Mouse (Mus musculus) heart, postnatal 10 days (tissue): Measurements from ENCODE around the gene Pttg1ip. TPM values are rescaled to one million over a fixed set of nuclear protein-coding genes. Genes with fewer than 3 reads are reported as not detected.

Source experiments
- DNase-seq, 2 experiments: peaks; one replicate each; pipeline ENCODE4 v3.0.0; 2021
- intact Hi-C: fragments of 180-260 bp; cut with DNase I; formaldehyde crosslinking; loops from one replicate; pipeline ENCODE4 v1.15.1; 2025
- microRNA-seq, 2 experiments: library from miRNA; unstranded; fragments of <30 nt; microRNA quantifications; one replicate each; pipeline ENCODE4 v1.2.0; 2022
- total RNA-seq, 2 experiments: library from RNA; stranded (reverse); gene quantifications; 2 replicates each; pipeline ENCODE4 v1.2.3; 2021

Gene Pttg1ip
- total RNA-seq, 2 experiments from 2014 or later, result 134 to 148 TPM

DNA sequence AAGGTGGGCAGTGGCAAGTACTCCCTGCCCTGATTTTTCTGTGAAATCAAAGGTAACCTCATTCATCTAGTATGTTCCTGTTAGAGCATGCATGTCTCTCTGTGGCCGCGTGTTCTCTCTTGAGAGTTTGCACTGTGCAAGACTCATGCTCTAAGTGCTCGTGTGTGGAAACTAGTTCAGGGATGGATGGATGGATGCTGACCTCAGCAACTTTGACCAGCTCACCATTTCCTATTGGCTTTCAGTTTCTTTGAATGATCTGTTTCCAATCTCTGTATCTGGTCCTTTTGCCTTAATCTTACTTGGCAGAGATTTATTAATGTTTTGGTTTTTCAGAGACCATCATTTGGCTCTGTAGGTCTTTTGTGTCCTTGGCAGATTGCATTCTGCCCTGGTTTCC, 47.6 kb downstream of the Pttg1ip start:
- intact Hi-C loops, result loop anchor here (5.0 to 10.0 kb wide), 2 partner anchors 188 to 536 kb away; partner anchors contain the start of gene D10Jhu81e
- DNase-seq, result no peak

DNA sequence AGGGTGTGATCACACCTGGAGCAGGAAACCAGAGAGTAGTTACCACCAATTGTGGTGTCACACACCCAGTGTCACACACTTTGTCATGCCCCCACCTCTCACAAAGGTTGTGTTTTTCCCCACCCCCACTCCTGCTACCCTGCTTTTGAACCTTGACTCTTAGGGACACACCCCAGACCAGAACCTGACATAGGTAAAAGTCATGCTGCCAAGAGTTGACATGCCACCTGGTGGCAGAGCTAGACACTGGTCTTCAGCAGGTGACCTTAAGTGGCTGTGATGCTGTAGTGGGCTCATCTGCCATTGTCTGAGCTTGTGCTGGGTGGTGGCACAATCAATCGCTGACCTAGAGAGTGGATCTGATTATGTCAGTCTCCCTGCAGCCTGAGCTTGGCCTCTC, 48.5 kb downstream of the Pttg1ip start:
- intact Hi-C loops, result loop anchor here (5.0 to 10.0 kb wide), 2 partner anchors 187 to 535 kb away; partner anchors contain the start of gene D10Jhu81e
- no peak for DNase-seq

DNA sequence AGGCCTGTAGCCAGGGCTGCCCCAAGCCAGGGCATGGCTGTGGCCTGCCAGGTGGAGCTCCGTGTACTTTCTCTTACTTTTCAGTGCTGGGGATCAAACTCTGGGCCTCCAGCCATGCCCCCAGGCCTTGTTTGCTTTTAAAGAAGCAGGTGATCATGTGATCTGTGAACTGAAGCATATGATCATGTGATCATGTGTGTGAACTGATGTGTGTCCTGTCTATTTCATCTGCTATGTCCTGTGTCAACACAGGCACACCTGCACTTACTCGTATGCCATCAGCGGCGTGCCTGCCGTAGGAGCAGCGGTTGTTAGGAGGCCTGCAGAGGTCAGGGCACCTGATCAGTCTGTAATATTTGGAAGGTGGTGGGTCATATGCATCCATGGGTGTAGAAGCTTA, 52.5 kb downstream of the Pttg1ip start:
- intact Hi-C loops, result no loop called here
- DNase-seq, result no peak

DNA sequence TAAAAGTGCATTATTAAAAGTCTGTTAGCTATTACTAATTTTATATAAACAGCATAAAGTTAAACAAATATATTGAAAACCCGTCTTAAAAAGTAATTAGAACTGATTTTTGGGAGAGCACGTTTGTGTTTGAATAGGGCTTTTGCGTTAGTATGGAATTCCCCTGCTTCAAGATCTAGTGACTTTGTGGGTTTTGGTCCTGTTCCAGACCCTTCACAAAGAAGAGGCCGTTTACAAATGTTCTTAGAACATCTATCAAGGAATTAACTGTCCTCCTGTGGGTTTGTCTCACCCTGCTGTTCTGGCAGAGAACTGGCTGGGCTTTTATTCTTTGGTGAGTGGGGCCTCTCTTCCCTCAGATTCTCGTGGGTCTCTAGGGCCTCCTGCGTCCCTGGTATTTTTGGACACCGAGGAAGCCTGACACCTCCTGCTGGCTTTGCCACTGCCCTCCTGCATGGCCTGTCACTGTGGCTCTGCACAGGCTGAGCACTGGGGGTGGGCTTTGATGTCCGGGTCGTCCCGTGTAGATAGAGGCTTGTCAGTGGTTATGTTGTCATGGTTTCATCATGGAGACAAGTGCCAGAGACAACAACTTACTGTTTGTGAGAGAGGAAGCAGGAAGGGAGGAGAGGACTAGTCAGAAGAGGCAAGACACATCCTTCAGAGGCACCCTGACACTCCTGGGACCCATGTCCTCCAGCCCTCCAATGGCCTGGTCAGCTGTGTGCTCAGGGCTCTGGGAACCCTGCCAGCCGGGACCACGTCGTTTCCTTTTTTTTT, 53.1 kb downstream of the Pttg1ip start:
- intact Hi-C loops, result no loop called here
- peak; percentile 38 to 53 for DNase-seq

DNA sequence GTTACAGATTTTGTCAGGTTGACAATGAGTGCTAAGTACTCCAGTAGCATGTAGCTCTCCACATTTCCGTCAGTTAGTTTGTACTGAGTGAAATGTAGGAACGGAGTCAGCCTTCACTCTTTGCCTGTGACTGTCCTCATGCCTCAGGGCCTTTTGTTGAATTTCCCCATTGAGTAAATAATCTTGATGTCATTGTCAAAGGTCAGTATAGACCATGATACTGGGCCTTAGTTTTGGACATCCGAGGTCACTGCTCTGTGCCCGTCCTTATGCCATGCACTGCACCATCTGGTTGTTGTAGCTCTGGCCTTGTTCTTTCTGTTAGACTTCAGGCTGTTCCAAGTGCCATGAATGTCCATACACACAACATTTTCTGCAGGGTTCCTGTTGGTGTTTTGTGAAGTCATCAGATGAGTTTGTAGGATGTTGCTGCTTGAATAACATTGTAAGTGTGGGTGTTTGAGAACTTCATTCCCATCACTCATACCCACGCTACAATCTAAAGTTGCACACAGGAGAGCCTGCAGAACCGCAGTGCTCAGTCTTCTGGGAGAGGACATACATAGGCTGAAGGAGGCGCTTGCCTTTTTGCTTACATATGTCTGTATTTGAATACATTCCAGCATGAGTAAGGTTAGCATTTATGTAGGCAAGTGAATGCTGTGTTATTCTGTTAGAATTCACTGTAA, 54.9 kb downstream of the Pttg1ip start:
- intact Hi-C loops, result no loop called here
- DNase-seq, result no peak

DNA sequence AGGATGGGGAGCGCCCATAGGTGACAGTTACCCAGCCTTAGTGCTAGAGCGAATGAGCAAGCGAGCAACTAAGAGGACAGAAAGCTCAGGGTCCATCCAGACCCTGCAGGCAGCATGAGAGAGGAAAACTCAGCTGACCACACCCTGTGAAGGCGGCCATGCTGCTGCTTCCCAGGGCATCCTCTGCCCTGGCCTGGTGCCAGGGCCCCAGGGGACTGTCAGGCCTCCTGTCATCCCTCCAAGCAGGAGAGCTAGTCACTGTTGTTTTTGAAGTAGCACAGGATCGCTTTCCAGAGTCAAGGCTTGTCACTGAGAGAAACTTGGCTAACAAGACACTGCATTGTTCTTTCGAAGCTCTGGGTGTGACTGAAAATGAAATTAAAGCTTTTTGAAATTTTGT, 57.4 kb downstream of the Pttg1ip start:
- peak; percentile 29 to 48 for DNase-seq
- intact Hi-C loops, result no loop called here

DNA sequence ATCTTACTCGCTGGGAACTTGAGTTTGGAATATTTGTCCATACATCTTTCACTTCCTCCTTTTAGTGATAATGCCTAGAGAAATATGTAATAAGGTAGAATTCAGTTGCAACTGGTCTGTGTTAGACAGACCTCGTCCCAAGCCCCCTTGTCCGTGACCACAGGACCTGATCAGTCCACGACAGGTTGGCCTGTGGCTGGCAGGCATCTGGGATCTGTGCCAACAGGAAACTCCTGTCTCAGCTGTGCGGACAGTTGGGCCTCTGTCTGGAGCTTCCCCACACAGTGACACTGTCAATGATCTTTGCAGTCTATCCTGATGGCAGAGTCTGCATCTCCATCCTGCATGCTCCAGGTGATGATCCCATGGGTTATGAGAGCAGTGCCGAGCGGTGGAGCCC, 61.6 kb downstream of the Pttg1ip start:
- no peak for DNase-seq
- intact Hi-C loops, result no loop called here

DNA sequence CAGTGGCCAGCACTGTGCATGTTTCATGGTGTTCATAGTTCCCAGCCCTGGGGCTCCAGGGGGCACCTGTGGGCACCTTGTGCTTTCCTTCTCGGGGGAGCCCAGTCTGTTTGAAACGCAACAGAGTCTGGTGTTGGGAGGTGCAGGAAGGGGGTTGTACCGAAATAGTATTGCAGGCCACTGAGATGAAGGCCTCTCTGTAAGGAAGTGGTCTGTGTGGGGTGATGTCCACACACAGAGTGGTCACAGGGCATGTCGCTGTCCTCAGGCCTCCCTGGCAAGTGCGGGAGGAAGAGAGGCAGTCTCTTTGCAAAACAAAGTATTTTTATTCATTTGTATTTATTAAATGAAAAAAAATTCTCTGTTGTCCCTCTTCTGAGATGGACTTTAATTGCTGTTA, 64.1 kb downstream of the Pttg1ip start:
- no peak for DNase-seq
- intact Hi-C loops, result no loop called here

DNA sequence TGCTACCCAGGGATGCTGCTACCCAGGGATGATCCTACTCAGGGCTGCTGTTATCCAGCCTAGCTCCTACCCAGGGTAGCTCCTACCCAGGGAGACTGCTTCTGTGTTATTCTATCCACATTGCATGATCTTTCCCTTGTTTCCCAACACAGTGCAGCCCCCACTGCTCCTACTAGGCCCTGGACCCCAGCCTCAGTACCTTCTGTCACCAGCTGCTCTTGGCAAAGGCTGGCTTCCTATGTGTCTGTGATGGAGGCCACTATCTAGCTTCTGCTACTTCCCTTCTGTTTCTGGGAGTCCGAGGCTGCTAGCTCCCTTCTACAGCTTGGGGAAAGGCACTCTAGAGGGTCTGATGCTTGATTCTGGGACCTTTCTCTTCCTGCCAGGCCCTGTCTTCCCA, 65.9 kb downstream of the Pttg1ip start:
- no peak for DNase-seq
- intact Hi-C loops, result no loop called here

DNA sequence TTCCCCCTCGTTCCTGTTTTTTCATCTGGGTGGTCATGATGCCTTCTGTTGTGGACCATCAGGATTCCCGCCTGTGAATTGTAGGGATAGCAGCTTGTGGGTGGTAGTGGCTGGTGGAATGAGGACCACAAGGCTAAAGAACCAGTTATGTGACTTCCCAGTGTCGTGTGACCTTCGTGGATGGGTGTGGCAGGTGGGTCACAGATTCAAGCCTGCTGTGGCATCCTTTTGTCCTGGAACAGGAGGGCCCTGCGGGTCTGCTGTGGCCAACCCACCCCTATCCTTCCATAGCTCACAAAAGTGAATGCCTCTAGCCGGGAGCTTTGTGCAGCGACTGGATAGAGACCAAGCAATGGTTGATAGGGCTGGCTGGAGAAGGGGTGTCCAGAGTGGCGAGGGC, 66.4 kb downstream of the Pttg1ip start:
- no peak for DNase-seq
- intact Hi-C loops, result no loop called here

Small RNAs within 50 kb of the gene (microRNA-seq; reads per million reads assigned to microRNA genes)
- gene Mir1930, result 21.2 to 22.5 reads per million in 2 experiments

Other genes starting within 250 kb of the Pttg1ip start
- gene Adarb1, start 163.4 kb upstream of the Pttg1ip start, total RNA-seq, result 10 to 100 TPM; 19.4 to 27.4 TPM
- 10 to 100 TPM; 11.7 to 12.0 TPM for gene Fam207a, start 65.9 kb upstream of the Pttg1ip start, total RNA-seq
- gene Itgb2, start 51.5 kb upstream of the Pttg1ip start, total RNA-seq, result 1 to 10 TPM; 3.3 to 4.4 TPM
- gene Sumo3, start 24.4 kb downstream of the Pttg1ip start, total RNA-seq, result 10 to 100 TPM; 68.3 to 79.2 TPM
- gene Gm49325, start 24.5 kb downstream of the Pttg1ip start, total RNA-seq, result 10 to 100 TPM; 12.2 to 13.5 TPM
- gene Ube2g2, start 40.6 kb downstream of the Pttg1ip start, total RNA-seq, result 10 to 100 TPM; 57.7 to 68.8 TPM
- not detected for gene Tspear, start 104.8 kb downstream of the Pttg1ip start, total RNA-seq
- gene Gm19402, start 109.0 kb downstream of the Pttg1ip start, total RNA-seq, result not detected
- gene Gm9508, start 115.5 kb downstream of the Pttg1ip start, total RNA-seq, result not detected
- gene Gm10272, start 124.9 kb downstream of the Pttg1ip start, total RNA-seq, result not detected
- not detected for gene Gm10024, start 129.7 kb downstream of the Pttg1ip start, total RNA-seq
- not detected for gene Gm10142, start 134.1 kb downstream of the Pttg1ip start, total RNA-seq
- gene Krtap12-1, start 138.9 kb downstream of the Pttg1ip start, total RNA-seq, result not detected
- gene Gm10100, start 144.8 kb downstream of the Pttg1ip start, total RNA-seq, result not detected
- not detected for gene Gm18596, start 160.9 kb downstream of the Pttg1ip start, total RNA-seq
- not detected for gene Gm9736, start 169.6 kb downstream of the Pttg1ip start, total RNA-seq
- not detected for gene Gm3233, start 178.0 kb downstream of the Pttg1ip start, total RNA-seq
- gene Gm3238, start 189.6 kb downstream of the Pttg1ip start, total RNA-seq, result not detected
- not detected for gene Gm7138, start 195.2 kb downstream of the Pttg1ip start, total RNA-seq
- gene Gm3250, start 200.8 kb downstream of the Pttg1ip start, total RNA-seq, result not detected
- gene Gm7137, start 206.5 kb downstream of the Pttg1ip start, total RNA-seq, result not detected
- not detected for gene Gm9639, start 213.4 kb downstream of the Pttg1ip start, total RNA-seq
- gene Gm19668, start 217.4 kb downstream of the Pttg1ip start, total RNA-seq, result not detected
- not detected for gene Gm9507, start 230.1 kb downstream of the Pttg1ip start, total RNA-seq
- gene Gm2696, start 233.0 kb downstream of the Pttg1ip start, total RNA-seq, result not detected
- gene Krtap10-4, start 245.4 kb downstream of the Pttg1ip start, total RNA-seq, result not detected